Mouse (Mus musculus): ENCODE results near the gene Cfap57. TPM values are rescaled to one million over a fixed set of nuclear protein-coding genes. Genes with fewer than 3 reads are reported as not detected.

Gene Cfap57
- polyA plus RNA-seq, 1 experiment: 1.5 TPM

GRCm38 (mm10) chr4:118589733-118590130, 30.8 kb downstream of the Cfap57 start:
- DNase-seq (ENCODE audit: low read depth): peak; percentile 74
- no peak for TF ChIP-seq CTCF (IDR thresholded peaks at IDR 0.05; ENCODE audit: borderline replicate concordance, extremely low read depth, insufficient read depth, insufficient read length)
- no peak for TF ChIP-seq POLR2A (IDR thresholded peaks at IDR 0.05; ENCODE audit: borderline replicate concordance, extremely low read depth, insufficient read depth, insufficient read length, poor library complexity, severe bottlenecking)

GRCm38 (mm10) chr4:118589053-118589732, 31.4 kb downstream of the Cfap57 start:
- DNase-seq (ENCODE audit: low read depth): no peak
- TF ChIP-seq POLR2A (IDR thresholded peaks at IDR 0.05; ENCODE audit: borderline replicate concordance, extremely low read depth, insufficient read depth, insufficient read length, poor library complexity, severe bottlenecking) (no peak), CTCF (IDR thresholded peaks at IDR 0.05; ENCODE audit: borderline replicate concordance, extremely low read depth, insufficient read depth, insufficient read length) (no peak)

GRCm38 (mm10) chr4:118582629-118583028, 37.9 kb downstream of the Cfap57 start:
- no peak for DNase-seq (ENCODE audit: low read depth)
- TF ChIP-seq POLR2A (IDR thresholded peaks at IDR 0.05; ENCODE audit: borderline replicate concordance, extremely low read depth, insufficient read depth, insufficient read length, poor library complexity, severe bottlenecking) (no peak), CTCF (IDR thresholded peaks at IDR 0.05; ENCODE audit: borderline replicate concordance, extremely low read depth, insufficient read depth, insufficient read length) (no peak)

- no peak for DNase-seq (ENCODE audit: low read depth)
- no peak for TF ChIP-seq CTCF (IDR thresholded peaks at IDR 0.05; ENCODE audit: borderline replicate concordance, extremely low read depth, insufficient read depth, insufficient read length)
- TF ChIP-seq POLR2A (IDR thresholded peaks at IDR 0.05; ENCODE audit: borderline replicate concordance, extremely low read depth, insufficient read depth, insufficient read length, poor library complexity, severe bottlenecking): no peak
These were observed 39.1 kb downstream of the Cfap57 start for GRCm38 (mm10) chr4:118581508-118581907.

- TF ChIP-seq POLR2A (IDR thresholded peaks at IDR 0.05; ENCODE audit: borderline replicate concordance, extremely low read depth, insufficient read depth, insufficient read length, poor library complexity, severe bottlenecking): no peak
- peak; percentile 51 for TF ChIP-seq CTCF (IDR thresholded peaks at IDR 0.05; ENCODE audit: borderline replicate concordance, extremely low read depth, insufficient read depth, insufficient read length)
- DNase-seq (ENCODE audit: low read depth): no peak
These were observed 41.3 kb downstream of the Cfap57 start for GRCm38 (mm10) chr4:118579313-118579712.

- no peak for TF ChIP-seq POLR2A (IDR thresholded peaks at IDR 0.05; ENCODE audit: borderline replicate concordance, extremely low read depth, insufficient read depth, insufficient read length, poor library complexity, severe bottlenecking)
- TF ChIP-seq CTCF (IDR thresholded peaks at IDR 0.05; ENCODE audit: borderline replicate concordance, extremely low read depth, insufficient read depth, insufficient read length): peak; percentile 93
These were observed 44.5 kb downstream of the Cfap57 start for GRCm38 (mm10) chr4:118576097-118576496.

GRCm38 (mm10) chr4:118571441-118571840, 49.1 kb downstream of the Cfap57 start:
- DNase-seq (ENCODE audit: low read depth): peak; percentile 24
- TF ChIP-seq POLR2A (IDR thresholded peaks at IDR 0.05; ENCODE audit: borderline replicate concordance, extremely low read depth, insufficient read depth, insufficient read length, poor library complexity, severe bottlenecking): no peak
- no peak for TF ChIP-seq CTCF (IDR thresholded peaks at IDR 0.05; ENCODE audit: borderline replicate concordance, extremely low read depth, insufficient read depth, insufficient read length)

More at GRCm38 (mm10) chr4:118576097-118576496, 44.5 kb downstream of the Cfap57 start:
- DNase-seq (ENCODE audit: low read depth): peak; percentile 90

GRCm38 (mm10) chr4:118569320-118569719, 51.3 kb downstream of the Cfap57 start:
- no peak for TF ChIP-seq CTCF (IDR thresholded peaks at IDR 0.05; ENCODE audit: borderline replicate concordance, extremely low read depth, insufficient read depth, insufficient read length)
- no peak for TF ChIP-seq POLR2A (IDR thresholded peaks at IDR 0.05; ENCODE audit: borderline replicate concordance, extremely low read depth, insufficient read depth, insufficient read length, poor library complexity, severe bottlenecking)
- no peak for DNase-seq (ENCODE audit: low read depth)

GRCm38 (mm10) chr4:118568709-118569108, 51.9 kb downstream of the Cfap57 start:
- no peak for DNase-seq (ENCODE audit: low read depth)
- TF ChIP-seq POLR2A (IDR thresholded peaks at IDR 0.05; ENCODE audit: borderline replicate concordance, extremely low read depth, insufficient read depth, insufficient read length, poor library complexity, severe bottlenecking) (no peak), CTCF (IDR thresholded peaks at IDR 0.05; ENCODE audit: borderline replicate concordance, extremely low read depth, insufficient read depth, insufficient read length) (no peak)

- DNase-seq (ENCODE audit: low read depth): peak; percentile 58
- TF ChIP-seq CTCF (IDR thresholded peaks at IDR 0.05; ENCODE audit: borderline replicate concordance, extremely low read depth, insufficient read depth, insufficient read length): peak; percentile 81; the same call in 1 of the 2 replicates
- no peak for TF ChIP-seq POLR2A (IDR thresholded peaks at IDR 0.05; ENCODE audit: borderline replicate concordance, extremely low read depth, insufficient read depth, insufficient read length, poor library complexity, severe bottlenecking)
These were observed 54.4 kb downstream of the Cfap57 start for GRCm38 (mm10) chr4:118566161-118566676.

GRCm38 (mm10) chr4:118564926-118565279, 55.7 kb downstream of the Cfap57 start:
- no peak for TF ChIP-seq CTCF (IDR thresholded peaks at IDR 0.05; ENCODE audit: borderline replicate concordance, extremely low read depth, insufficient read depth, insufficient read length)
- no peak for TF ChIP-seq POLR2A (IDR thresholded peaks at IDR 0.05; ENCODE audit: borderline replicate concordance, extremely low read depth, insufficient read depth, insufficient read length, poor library complexity, severe bottlenecking)
- DNase-seq (ENCODE audit: low read depth): no peak

Data from brain, embryonic 14.5 days (tissue).